Mouse (Mus musculus) T-helper 17 cell (primary cell): ENCODE measurements around the gene Slc44a3.

ENCODE experiments used
- in situ Hi-C, 2 experiments: fragments of 300-600 bp; cut with MboI, MseI; formaldehyde crosslinking; loops; 1 replicate in 1 of 2; 2 replicates in 1 of 2; pipeline ENCODE4 v1.15.1; 2025; ENCODE audit warnings: high pct_unique_total_duplicates in 2 of 2

Gene Slc44a3

GRCm38 (mm10) chr3:121465795-121466194 lies 66.4 kb downstream of the Slc44a3 start:
- in situ Hi-C loops = loop anchor here in 1 of 2 experiments (25.0 kb wide), 1 partner anchor 1678 kb away; the partner anchor contains the start of gene Ptbp2

DNA sequence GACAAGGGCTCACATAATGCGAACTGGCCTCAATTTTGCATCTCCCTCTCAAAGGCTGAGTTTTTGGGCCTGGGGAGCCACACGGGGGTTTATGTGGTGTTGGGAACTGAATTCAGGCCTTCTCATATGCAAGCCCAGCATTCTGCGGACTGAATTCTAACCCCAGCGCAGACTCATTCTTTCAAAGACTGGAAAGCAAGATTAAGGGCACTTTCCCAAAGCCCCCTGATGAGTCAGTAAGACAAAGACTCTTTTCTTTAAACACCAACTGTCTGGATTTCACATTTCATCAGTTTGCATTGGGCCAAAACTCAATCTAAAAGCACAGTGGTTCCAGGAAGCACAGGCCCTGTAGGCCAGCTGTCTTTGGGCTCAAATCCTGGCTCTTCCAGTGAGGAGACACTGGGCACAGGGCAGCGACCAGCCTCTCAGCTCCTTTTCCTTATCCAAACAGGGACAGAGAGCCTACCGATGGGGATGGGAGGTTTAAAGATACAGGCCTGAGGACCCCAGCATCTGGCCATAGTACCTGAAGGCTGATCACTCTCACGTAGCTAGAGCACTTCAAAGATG lies 67.4 kb downstream of the Slc44a3 start:
- in situ Hi-C loops = loop anchor here in 1 of 2 experiments (25.0 kb wide), 1 partner anchor 1678 kb away; the partner anchor contains the start of gene Ptbp2

GRCm38 (mm10) chr3:121462782-121463181 lies 69.4 kb downstream of the Slc44a3 start:
- in situ Hi-C loops = loop anchor here in 1 of 2 experiments (25.0 kb wide), 1 partner anchor 1675 kb away; the partner anchor contains the start of gene Ptbp2

- in situ Hi-C loops = loop anchor here in 1 of 2 experiments (25.0 kb wide), 1 partner anchor 1674 kb away; the partner anchor contains the start of gene Ptbp2
Measured at GRCm38 (mm10) chr3:121461477-121461876, 70.7 kb downstream of the Slc44a3 start.

DNA sequence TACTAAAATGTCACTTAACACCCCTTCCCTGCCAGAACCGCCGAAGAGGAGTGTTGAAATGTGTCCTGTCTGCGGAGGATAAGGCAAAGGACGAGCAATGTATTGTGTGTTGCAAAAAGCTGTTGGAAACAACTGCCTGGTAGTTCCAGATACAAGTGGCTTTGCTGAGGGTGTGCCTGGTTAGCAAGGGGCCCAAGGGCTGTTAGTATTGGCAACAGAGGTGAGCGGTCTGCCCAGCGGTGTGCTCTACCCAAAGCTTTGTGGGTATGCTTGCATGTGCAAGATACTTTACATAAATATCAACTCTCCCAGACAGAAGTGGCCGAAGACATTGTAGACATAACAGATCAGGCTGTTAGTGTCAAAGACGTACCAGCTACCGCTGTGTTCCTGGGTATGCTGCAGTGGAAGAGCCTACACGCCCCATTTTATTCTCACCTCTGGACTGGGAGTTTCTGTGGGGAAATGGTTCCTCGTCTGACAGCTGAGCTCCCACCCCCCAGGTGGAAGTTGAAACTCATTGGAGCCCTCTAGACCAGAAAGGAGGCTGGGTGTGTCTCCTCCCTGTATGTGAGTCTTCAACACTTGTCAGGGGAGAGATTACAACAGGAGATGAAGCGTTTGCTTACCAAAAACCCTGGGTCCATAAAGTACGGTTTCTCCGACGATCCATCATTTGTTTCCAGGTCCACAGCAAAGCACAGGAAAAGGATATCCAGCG lies 71.6 kb downstream of the Slc44a3 start:
- in situ Hi-C loops = loop anchor here in 1 of 2 experiments (25.0 kb wide), 1 partner anchor 1673 kb away; the partner anchor contains the start of gene Ptbp2

DNA sequence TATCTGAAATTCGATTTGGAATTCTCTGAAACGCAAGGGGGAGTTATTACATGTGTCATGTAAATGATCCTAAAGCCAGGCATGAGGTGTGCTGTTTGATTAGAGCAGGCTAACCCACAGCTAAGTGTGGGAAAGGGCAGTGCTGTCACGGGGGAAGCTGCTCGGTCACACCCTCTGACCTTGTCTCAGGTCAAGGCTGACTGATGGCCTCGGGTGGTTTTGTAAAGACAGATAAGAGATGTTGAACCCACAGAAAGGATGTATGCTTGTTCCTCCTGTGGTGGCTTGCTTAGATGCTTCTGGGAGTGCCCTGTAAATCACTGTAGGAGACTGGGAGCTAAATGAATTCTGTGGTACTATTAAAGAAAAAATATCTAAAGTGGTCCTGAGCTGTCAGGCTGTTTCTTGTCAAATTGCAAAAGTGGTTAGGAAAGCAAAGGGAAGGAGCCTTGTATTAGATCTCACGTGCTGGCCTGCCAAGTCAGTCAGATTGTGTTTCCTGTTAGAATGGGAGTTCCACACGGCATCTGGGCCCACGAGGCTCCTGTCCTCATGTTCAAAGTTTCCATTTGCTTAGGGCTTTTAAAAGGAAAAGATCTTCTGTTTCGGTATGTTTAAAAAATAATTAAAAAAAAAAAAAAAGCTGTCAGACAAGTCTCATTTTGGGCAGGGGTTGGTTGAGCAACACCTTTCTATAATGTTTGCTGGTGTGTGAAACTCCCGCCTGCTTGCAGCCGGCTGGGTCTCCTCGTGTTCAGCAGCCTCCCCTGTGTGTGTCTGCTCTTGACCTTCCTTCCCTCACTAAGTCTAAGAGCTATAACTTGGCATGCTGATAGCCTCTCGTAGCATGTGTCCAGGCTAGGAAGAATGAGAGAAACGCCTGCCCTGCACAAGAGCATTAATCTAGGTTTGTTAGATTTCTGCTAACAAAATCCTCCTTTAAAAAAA lies 73.4 kb downstream of the Slc44a3 start:
- in situ Hi-C loops = loop anchor here in 1 of 2 experiments (25.0 kb wide), 1 partner anchor 1672 kb away; the partner anchor contains the start of gene Ptbp2

DNA sequence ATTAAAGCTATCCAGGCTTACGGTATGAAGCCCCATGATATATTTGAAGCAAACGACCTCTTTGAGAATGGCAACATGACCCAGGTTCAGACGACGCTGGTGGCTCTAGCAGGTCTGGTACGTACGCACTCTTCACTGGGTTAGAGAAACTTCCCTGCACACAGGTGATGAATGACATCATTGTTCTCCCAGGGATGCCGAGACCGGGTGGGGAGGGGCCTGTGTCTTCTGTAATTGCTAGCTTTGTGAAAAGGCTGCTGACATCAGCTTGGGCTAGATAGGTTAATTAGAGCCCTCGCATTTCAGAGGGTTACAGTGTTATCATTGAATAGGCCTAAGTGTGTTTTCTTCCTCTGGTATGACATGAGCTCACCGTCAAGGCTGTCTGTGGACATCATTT lies 80.8 kb downstream of the Slc44a3 start:
- in situ Hi-C loops = loop anchor here in 1 of 2 experiments (25.0 kb wide), 1 partner anchor 1664 kb away; the partner anchor contains the start of gene Ptbp2

DNA sequence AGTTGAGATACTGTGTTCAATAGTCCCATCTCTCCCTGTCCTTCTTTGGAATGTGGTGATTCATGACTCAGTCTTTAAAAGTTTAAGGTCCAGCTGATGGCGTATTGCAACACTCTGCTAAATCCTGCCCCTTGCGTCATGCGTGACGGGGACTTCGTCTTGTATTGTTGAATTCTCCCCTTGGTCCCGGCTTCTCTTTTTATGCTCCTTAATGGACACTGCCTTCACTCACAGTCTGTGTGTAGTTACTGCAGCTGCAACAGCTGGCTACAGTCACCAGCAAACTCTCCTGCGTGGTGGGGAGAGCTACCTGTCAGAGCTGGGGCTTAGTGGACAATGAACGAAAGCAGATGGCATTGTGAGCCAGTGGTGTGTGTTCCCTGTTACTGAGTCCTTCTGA lies 82.7 kb downstream of the Slc44a3 start:
- in situ Hi-C loops = loop anchor here in 1 of 2 experiments (5.0 kb wide), 1 partner anchor 33 kb away; no protein-coding TSS in a partner anchor

- in situ Hi-C loops = loop anchor here in 1 of 2 experiments (5.0 kb wide), 1 partner anchor 34 kb away; no protein-coding TSS in a partner anchor
Measured at GRCm38 (mm10) chr3:121448606-121449005, 83.6 kb downstream of the Slc44a3 start.

DNA sequence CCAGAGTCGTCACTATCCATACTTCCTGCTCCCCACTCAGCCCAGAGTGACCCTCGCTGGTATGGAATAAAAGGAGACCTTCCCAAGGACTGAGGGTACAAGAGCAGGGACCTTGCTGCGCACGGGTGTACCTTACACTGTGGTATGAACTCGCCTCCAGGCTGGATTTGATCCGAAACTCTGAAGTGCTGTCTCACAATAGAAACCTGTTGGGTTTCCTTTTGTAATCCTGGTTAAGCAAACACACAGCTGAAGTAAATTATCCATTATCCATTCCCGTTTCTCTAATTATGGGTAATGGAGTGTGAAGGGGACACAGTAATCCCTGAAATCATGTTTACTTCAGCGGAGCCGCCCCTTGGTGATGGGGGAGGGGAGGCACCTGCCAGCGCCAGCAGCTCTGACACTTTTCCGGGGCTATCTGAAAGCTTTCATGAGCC lies 84.2 kb downstream of the Slc44a3 start:
- in situ Hi-C loops = loop anchor here in 1 of 2 experiments (5.0 kb wide), 1 partner anchor 34 kb away; no protein-coding TSS in a partner anchor

- in situ Hi-C loops = loop anchor here in 1 of 2 experiments (5.0 kb wide), 1 partner anchor 36 kb away; no protein-coding TSS in a partner anchor
Measured at GRCm38 (mm10) chr3:121446454-121446853, 85.8 kb downstream of the Slc44a3 start.

- in situ Hi-C loops = no loop called here
Measured at GRCm38 (mm10) chr3:121444414-121444813, 87.8 kb downstream of the Slc44a3 start.

- in situ Hi-C loops = no loop called here
Measured at GRCm38 (mm10) chr3:121443861-121444271, 88.3 kb downstream of the Slc44a3 start.

GRCm38 (mm10) chr3:121442288-121442687 lies 89.9 kb downstream of the Slc44a3 start:
- in situ Hi-C loops = no loop called here

DNA sequence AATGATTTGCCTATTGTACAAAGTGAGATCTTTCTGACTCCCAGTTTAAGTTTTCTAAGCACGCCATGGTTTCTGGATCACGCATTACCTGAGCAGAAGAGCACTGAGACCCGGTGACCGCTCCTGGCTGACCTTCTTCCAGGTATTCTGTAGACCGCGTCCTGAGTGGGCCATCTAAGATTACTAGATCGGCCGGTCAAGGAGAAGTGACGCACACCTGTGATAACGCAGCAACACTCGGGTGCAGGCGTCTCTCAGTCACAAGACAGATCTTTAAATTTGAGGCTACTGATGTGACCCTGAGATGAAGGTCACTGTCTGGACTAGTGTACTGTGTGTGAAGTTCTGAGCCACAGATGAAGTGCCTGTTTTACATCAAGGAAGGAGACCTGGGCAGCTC lies 90.7 kb downstream of the Slc44a3 start:
- in situ Hi-C loops = no loop called here

GRCm38 (mm10) chr3:121439623-121440161 lies 92.5 kb downstream of the Slc44a3 start:
- in situ Hi-C loops = no loop called here

GRCm38 (mm10) chr3:121437996-121438395 lies 94.2 kb downstream of the Slc44a3 start:
- in situ Hi-C loops = no loop called here

DNA sequence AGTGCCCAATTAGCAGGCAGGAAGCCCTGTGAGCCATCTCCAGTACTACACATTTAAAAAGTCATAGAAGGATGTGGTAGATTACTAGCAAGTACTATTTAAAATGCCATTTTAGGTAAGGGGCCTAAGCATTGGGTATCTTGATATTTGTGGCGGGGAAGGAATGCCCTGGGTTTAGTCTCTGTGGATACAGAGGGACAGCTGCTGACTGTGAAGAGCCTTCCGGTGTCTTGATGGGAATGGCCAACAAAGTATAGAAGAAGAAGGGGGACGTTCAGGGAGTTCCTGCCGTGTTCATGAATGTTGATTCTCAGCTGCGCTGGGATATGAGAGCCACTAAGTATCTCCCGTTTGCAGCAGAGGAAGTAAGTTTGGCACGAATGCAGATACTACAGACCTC lies 95.1 kb downstream of the Slc44a3 start:
- in situ Hi-C loops = no loop called here

DNA sequence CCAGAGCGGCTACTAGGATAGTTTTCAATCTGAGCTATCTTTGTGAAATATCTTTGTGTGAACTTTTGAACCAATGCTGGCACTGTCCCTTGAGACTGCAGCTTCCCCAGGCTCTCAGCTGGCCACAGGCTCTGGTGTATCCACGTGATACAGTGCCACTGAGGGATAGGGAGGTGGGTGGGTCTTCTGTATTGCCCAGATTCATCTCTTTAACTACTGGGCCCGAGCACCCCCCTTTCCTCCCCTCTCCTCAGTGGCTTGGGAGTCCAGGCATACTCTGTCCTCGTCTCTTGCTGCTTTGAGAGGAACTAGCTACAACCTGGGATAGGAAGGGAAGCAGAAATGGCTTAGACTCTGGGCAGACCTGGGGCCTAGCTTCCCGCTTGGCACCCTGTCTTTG lies 96.9 kb downstream of the Slc44a3 start:
- in situ Hi-C loops = no loop called here

DNA sequence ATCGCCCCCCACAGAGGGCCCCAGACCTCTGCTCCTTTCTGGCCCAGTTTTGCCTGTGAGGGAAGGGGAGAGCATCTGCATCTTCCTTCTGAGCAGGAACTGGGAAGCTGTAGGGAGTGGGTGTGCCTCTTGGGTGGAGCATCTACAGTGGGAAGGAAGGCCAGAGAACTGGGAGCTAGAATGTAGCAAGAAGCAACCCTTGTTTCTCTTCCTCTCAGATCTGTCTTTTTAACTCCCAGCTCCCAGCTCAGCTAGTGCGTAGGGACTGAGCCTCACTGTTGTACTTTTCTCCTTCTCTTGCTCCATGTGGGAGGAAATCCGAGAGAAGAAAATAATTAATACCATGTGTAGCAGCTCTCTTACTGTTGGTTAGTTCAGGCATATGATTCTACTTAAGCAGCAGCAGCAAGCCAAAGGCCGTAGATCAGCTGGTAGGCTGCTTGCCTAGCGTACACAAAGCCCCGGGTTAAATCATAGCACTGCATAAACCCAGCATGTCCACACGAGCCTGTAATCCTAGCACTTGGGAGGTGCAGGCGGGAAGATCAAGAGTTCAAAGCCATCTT lies 98.2 kb downstream of the Slc44a3 start:
- in situ Hi-C loops = loop anchor here in 1 of 2 experiments (5.0 kb wide), 1 partner anchor 68 kb away; no protein-coding TSS in a partner anchor
